Mouse (Mus musculus) neural tube, embryonic 13.5 days (tissue): ENCODE results near the gene Casr. TPM values are rescaled to one million over a fixed set of nuclear protein-coding genes. Genes with fewer than 3 reads are reported as not detected.

ENCODE experiments used
- ATAC-seq: fragments of 200-750 bp; cut with Nextera tagmentation; 2 replicates; pipeline ENCODE4 v1.8.0; 2017; ENCODE audit warnings: low read depth, mild to moderate bottlenecking, moderate TSS enrichment, moderate library complexity
- H3K27ac ChIP-seq: fragments of 300-500 bp; sonication (generic); replicated peaks from 2 replicates; pipeline ENCODE4 v1.5.1; 2015; ENCODE audit warnings: moderate library complexity, mild to moderate bottlenecking, inconsistent platforms
- H3K27me3 ChIP-seq: fragments of 300-500 bp; sonication (generic); 2 replicates; pipeline ENCODE4 v1.6.1; 2015; ENCODE audit warnings: mild to moderate bottlenecking, inconsistent platforms
- H3K36me3 ChIP-seq: fragments of 300-500 bp; sonication (generic); 2 replicates; pipeline ENCODE4 v1.6.1; 2015; ENCODE audit warnings: mild to moderate bottlenecking, inconsistent platforms
- H3K4me1 ChIP-seq: fragments of 300-500 bp; sonication (generic); replicated peaks from 2 replicates; pipeline ENCODE4 v1.6.1; 2015; ENCODE audit warnings: inconsistent platforms
- H3K4me2 ChIP-seq: fragments of 300-500 bp; sonication (generic); 2 replicates; pipeline ENCODE4 v1.6.1; 2015; ENCODE audit warnings: inconsistent platforms, mild to moderate bottlenecking, moderate library complexity
- H3K4me3 ChIP-seq: fragments of 300-500 bp; sonication (generic); 2 replicates; pipeline ENCODE4 v1.5.1; 2015; ENCODE audit warnings: mild to moderate bottlenecking, inconsistent platforms
- H3K9ac ChIP-seq: fragments of 300-500 bp; sonication (generic); 2 replicates; pipeline ENCODE4 v1.6.1; 2015; ENCODE audit warnings: moderate library complexity, mild to moderate bottlenecking, inconsistent platforms
- H3K9me3 ChIP-seq: fragments of 300-500 bp; sonication (generic); 2 replicates; pipeline ENCODE4 v1.6.1; 2016; ENCODE audit warnings: inconsistent platforms
- WGBS: fragments of 180-500 bp; shearing (Covaris S2); methylation state at CpG from one replicate; pipeline ENCODE4 v1.1.7; 2015; 5-methylcytosine and 5-hydroxymethylcytosine counted together
- polyA plus RNA-seq: library from polyadenylated mRNA; unstranded; fragments of >200 nt; fragmentation: Nextera tagmentation; extraction: Ambion mirVana; gene quantifications from 2 replicates; pipeline ENCODE4 v1.2.1, GENCODE M21; 2015

Gene Casr
- polyA plus RNA-seq, 1 experiment from 2014 or later, result not detected

DNA sequence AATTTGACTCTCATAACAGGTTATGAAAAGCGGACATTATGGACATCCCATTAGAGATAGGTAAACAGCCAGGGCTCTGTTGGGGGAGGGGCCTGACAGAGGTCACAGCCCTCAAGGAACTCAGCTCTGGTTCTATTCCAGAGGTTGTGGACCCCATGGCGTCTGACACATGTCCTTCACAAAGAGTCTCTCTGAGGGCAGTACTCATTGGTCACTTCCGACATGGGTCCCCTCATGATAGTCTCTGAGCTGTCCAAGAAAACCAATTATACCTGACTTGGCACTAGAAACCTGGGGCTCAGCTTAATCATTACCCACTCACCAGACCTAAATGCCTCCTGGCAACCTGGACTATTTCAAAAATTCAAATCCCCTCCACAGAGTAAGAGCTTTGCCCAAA, 18.9 kb downstream of the Casr start:
- no peak overlapping the region for H3K4me3 ChIP-seq
- no peaks in the 10 kb centered on the region for H3K4me1 ChIP-seq
- H3K9me3 ChIP-seq, result no peaks in the 10 kb centered on the region
- no peak overlapping the region for H3K4me2 ChIP-seq
- 90% methylated on average over 3 of the region's 3 CpGs for WGBS
- no peaks in the 10 kb centered on the region for H3K27me3 ChIP-seq
- H3K27ac ChIP-seq, result no peak overlapping the region
- no peak for ATAC-seq
- no peaks in the 10 kb centered on the region for H3K36me3 ChIP-seq
- H3K9ac ChIP-seq, result no peak overlapping the region

DNA sequence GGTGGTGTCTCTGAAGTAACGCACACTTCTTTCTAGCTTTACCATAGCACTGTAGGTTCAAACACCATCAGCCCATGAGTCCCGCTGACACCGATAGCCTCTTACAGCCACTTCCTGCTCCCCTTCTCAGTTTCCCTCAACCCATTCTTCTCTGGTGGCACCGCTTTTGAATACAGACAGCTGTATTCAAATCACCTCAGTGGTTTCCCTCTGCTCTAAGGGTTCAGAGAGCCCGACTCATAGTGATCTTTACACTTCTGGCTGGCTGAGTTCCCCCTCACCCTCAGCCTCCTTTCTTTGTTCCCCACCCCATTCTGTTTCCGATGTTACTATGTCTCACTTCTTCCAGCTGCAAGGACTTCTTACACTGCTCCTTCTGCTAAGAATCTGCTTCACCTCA, 21.1 kb downstream of the Casr start:
- Histone ChIP-seq H3K4me2 (no peak overlapping the region), H3K4me3 (no peak overlapping the region), H3K4me1 (no peaks in the 10 kb centered on the region), H3K27me3 (no peaks in the 10 kb centered on the region), H3K36me3 (no peaks in the 10 kb centered on the region), H3K9ac (no peak overlapping the region), H3K27ac (no peak overlapping the region), H3K9me3 (no peaks in the 10 kb centered on the region)
- 78% methylated on average over 6 of the region's 6 CpGs for WGBS
- no peak for ATAC-seq

DNA sequence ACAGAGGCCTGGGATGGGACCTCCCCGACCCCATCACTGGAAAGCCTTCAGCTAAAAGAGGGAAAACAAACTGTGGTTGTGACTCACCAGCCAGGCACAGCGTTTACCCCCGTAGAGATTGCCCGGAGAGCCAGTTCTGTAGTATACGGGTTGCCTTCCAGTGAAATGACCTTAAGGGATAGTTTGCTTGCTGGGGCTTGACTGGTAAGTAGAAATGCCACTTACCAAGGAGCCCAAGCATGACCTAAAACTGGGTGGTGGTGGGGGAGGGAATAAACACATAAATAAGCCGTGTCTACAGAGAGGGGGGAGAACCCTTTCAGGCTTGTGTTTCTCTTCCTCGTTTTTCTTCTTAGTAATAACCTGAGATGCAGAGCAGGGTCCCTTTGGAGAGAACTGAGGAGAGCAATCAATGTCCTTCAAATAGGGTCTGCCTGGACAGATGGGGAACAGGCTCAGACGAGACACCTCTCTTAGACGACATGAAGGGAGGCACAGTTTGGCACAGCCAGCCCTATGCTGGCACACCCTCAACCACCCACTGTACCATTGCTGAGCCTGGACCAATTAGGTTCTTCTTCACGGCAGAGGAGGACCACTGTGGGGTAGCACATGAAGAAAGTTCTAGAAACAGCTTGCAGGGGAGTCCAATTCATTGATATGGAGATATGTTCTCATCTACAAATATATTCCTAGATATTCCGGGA, 28.8 kb downstream of the Casr start:
- ATAC-seq, result no peak
- H3K9me3 ChIP-seq, result no peaks in the 10 kb centered on the region
- H3K27me3 ChIP-seq, result no peaks in the 10 kb centered on the region
- no peak overlapping the region for H3K27ac ChIP-seq
- no peak overlapping the region for H3K4me3 ChIP-seq
- no peak overlapping the region for H3K4me2 ChIP-seq
- WGBS, result 74% methylated on average over 11 of the region's 11 CpGs
- H3K4me1 ChIP-seq, result no peaks in the 10 kb centered on the region
- H3K36me3 ChIP-seq, result no peaks in the 10 kb centered on the region
- H3K9ac ChIP-seq, result no peak overlapping the region

DNA sequence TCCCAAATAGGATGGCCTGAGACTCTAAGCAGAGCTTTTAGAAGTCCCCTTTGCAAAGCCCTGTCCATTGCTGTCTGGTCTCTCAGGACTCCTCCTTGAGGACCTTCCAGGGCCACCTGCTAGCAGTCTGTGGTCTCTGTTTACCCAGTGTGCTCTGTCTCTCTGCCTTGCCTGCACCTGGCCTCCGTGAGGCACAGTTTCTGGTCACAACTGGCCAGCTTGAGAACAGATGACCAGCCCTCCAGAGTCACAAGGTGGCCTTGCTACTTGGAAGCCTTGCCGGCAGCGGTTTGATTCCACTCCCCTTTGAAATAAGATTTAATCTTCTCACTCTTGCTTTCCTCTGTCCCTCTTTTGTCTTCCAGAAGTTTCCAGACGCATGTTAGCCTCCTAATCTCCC, 29.9 kb downstream of the Casr start:
- no peak overlapping the region for H3K4me2 ChIP-seq
- ATAC-seq, result no peak
- no peaks in the 10 kb centered on the region for H3K4me1 ChIP-seq
- H3K27me3 ChIP-seq, result no peaks in the 10 kb centered on the region
- H3K9ac ChIP-seq, result no peak overlapping the region
- H3K27ac ChIP-seq, result no peak overlapping the region
- 69% methylated on average over 4 of the region's 4 CpGs for WGBS
- H3K4me3 ChIP-seq, result no peak overlapping the region
- no peaks in the 10 kb centered on the region for H3K9me3 ChIP-seq
- no peaks in the 10 kb centered on the region for H3K36me3 ChIP-seq

DNA sequence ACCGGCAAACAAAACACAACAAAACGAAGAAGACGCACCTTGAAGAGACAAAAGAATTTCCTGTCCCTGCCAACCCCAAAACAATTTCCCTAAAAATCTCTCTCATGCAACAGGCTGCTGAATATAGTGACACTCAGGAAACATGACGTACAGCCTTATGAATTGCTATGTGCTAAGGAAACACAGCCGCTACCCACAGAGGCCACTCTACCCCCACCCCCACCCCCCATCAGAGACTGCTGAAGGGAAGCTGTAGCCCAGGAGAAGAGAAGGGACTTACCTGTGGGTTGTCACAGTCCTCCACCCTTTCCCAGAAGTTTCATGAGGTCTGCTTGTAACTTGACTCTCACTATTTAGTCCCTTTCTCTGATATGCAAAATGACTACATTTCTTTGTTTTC, 30.3 kb downstream of the Casr start:
- Histone ChIP-seq H3K4me1 (no peaks in the 10 kb centered on the region), H3K4me3 (no peak overlapping the region), H3K36me3 (no peaks in the 10 kb centered on the region), H3K9ac (no peak overlapping the region), H3K9me3 (no peaks in the 10 kb centered on the region), H3K4me2 (no peak overlapping the region), H3K27me3 (no peaks in the 10 kb centered on the region), H3K27ac (no peak overlapping the region)
- ATAC-seq, result no peak
- WGBS, result 83% methylated on average over 5 of the region's 5 CpGs

DNA sequence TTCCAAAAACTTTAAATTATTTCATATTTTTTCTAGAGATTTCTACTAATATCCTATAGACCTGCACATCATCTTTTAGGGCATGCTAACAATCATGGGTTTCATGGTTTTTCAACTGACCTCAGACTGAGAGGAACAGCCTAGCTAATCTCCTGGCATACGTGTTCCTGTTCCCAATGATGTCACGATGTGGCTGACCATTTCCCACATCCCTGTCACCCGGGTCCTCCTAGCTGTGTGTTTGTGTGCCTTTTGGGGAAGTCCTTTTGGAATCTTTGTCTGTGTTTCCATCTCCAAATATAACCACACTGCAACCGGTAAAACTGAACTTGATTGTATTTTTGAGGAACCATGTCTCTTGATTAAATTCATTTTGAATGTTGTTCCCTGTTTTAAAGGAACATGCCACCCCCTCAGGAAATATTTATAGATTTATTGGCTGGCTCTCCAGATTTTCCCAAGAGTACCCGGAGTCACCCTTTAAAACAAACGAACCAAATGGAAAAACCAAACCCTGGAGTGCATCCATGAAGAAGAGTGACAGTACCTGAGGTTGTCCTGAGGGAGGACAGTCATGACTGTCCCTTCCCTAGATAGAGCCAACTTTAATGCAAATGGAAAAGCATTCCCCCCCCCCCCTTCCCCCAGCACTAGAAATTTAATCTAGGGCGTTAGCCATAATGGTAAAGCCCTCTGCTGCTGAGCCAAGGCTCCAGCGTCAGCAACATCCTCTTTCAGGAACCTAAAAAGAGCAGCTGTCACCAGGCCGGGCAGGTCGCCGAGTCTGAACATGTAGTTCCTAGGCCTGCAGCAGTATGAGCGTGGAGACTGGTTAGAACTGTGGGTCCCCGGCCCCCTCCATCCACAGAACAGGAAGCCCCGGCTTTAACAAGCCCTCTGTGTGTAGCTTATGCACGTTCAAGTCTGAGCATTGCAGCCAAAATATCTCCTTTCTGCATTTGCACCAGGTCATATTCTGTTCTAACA, 31.1 kb downstream of the Casr start:
- Histone ChIP-seq H3K27me3 (no peaks in the 10 kb centered on the region), H3K36me3 (no peaks in the 10 kb centered on the region), H3K27ac (no peak overlapping the region), H3K4me2 (no peak overlapping the region), H3K9me3 (no peaks in the 10 kb centered on the region), H3K4me3 (no peak overlapping the region), H3K9ac (no peak overlapping the region), H3K4me1 (no peaks in the 10 kb centered on the region)
- ATAC-seq, result no peak
- whole genome bisulfite sequencing, result 79% methylated on average over 15 of the region's 15 CpGs

DNA sequence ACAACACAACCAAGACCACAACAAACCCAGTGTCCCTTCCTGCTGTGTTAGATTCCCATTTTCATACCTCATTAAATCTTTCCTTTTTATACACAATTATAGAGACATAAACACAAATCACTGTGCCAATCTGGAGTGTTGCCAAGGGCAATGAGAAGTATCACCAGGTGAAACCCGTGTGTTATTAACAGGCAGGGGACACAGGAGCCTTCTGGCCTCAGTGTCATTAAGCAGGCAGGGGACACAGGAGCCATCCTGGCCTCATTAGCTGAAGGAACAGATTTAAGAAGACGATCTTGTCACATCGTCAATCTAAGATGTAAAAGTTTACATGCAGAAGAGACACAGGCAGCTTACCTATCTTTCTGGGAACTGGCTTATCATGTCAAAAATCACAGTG, 33.1 kb downstream of the Casr start:
- 64% methylated on average over 3 of the region's 3 CpGs for WGBS
- ATAC-seq, result no peak
- Histone ChIP-seq H3K4me1 (no peaks in the 10 kb centered on the region), H3K27me3 (no peaks in the 10 kb centered on the region), H3K4me2 (no peak overlapping the region), H3K9ac (no peak overlapping the region), H3K4me3 (no peak overlapping the region), H3K27ac (no peak overlapping the region), H3K9me3 (no peaks in the 10 kb centered on the region), H3K36me3 (no peaks in the 10 kb centered on the region)

- Histone ChIP-seq H3K9me3 (no peaks in the 10 kb centered on the region), H3K36me3 (no peaks in the 10 kb centered on the region), H3K9ac (no peak overlapping the region), H3K4me2 (no peak overlapping the region), H3K27me3 (no peaks in the 10 kb centered on the region), H3K4me1 (no peaks in the 10 kb centered on the region), H3K27ac (no peak overlapping the region), H3K4me3 (no peak overlapping the region)
- 57% methylated on average over 6 of the region's 6 CpGs for WGBS
- no peak for ATAC-seq
These were observed 35.2 kb downstream of the Casr start for GRCm38 (mm10) chr16:36526596-36527282.

- no peak for ATAC-seq
- no peak overlapping the region for H3K27ac ChIP-seq
- no peak overlapping the region for H3K4me2 ChIP-seq
- H3K4me1 ChIP-seq, result no peaks in the 10 kb centered on the region
- no peaks in the 10 kb centered on the region for H3K27me3 ChIP-seq
- H3K9me3 ChIP-seq, result no peaks in the 10 kb centered on the region
- no peak overlapping the region for H3K9ac ChIP-seq
- 66% methylated on average over 5 of the region's 5 CpGs for WGBS
- H3K4me3 ChIP-seq, result no peak overlapping the region
- no peaks in the 10 kb centered on the region for H3K36me3 ChIP-seq
These were observed 38.8 kb downstream of the Casr start for GRCm38 (mm10) chr16:36523095-36523494.

DNA sequence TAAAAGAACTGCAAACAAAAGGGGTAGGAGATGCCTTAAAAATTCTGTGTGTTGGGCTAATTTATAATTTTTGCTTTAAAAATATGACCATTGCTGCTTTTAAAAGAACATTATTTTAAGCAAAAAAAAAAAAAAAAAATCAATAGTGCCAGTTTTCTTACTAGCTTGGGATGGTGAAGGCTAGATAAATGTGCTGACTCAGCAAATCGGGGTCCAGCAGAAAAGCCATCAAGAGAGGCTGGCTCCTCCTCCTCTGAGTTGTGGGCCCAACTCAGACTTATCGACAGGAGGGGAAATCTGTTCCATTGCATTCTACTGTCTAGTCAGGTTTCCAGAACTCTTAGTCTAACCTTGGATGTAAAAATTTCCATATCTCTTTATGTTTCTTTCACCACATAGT, 45.6 kb downstream of the Casr start:
- no peak for ATAC-seq
- H3K4me2 ChIP-seq, result no peak overlapping the region
- H3K4me1 ChIP-seq, result no peaks in the 10 kb centered on the region
- no peaks in the 10 kb centered on the region for H3K36me3 ChIP-seq
- H3K27ac ChIP-seq, result no peak overlapping the region
- H3K27me3 ChIP-seq, result no peaks in the 10 kb centered on the region
- H3K9me3 ChIP-seq, result no peaks in the 10 kb centered on the region
- WGBS, result 77% methylated on average over 2 of the region's 2 CpGs
- no peak overlapping the region for H3K4me3 ChIP-seq
- H3K9ac ChIP-seq, result no peak overlapping the region

DNA sequence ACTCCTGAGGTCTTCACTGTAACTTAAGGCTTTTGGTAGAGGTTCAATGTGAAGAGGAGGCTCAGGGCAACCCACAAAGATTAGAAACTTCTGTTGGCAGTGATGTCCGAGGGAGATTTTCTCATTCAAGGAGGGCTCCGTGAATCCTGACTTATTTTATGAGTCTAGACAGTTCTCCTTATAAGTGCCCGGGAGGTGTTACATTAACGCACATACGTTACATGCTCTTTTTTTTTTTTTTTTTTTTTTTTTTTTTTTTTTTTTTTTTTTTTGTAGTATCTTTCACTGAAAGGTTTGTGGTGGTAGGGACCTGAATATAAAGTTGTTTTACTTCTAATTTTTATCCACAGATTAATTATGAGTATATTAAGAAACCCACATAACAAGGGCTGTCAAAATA, 54.6 kb downstream of the Casr start:
- H3K4me1 ChIP-seq, result no peaks in the 10 kb centered on the region
- 89% methylated on average over 5 of the region's 5 CpGs for WGBS
- no peak overlapping the region for H3K9ac ChIP-seq
- H3K4me3 ChIP-seq, result no peak overlapping the region
- no peaks in the 10 kb centered on the region for H3K27me3 ChIP-seq
- no peaks in the 10 kb centered on the region for H3K36me3 ChIP-seq
- H3K9me3 ChIP-seq, result no peaks in the 10 kb centered on the region
- ATAC-seq, result no peak
- H3K27ac ChIP-seq, result no peak overlapping the region
- H3K4me2 ChIP-seq, result no peak overlapping the region

DNA sequence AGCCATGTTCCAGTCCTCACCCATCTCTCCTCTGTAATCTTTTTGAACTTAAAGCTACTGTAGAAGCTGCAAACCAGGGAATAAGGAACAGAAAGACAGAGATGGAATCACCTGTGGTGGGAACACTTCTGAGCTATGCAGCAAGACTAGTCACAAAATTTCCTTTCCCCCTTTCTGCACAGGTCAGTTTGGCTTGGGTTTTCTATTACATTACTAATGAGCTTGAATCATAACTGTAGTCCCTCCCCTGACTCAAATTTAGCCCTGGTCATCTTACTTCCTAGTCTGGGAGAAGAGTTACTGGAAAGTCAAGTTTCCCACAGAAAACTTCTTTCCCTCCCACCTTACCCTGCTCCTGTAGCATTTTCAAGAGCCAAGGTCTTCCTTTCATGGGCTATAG, 55.1 kb downstream of the Casr start:
- ATAC-seq, result no peak
- no peak overlapping the region for H3K9ac ChIP-seq
- no peaks in the 10 kb centered on the region for H3K36me3 ChIP-seq
- H3K27me3 ChIP-seq, result no peaks in the 10 kb centered on the region
- no peaks in the 10 kb centered on the region for H3K9me3 ChIP-seq
- no peak overlapping the region for H3K27ac ChIP-seq
- H3K4me3 ChIP-seq, result no peak overlapping the region
- no peaks in the 10 kb centered on the region for H3K4me1 ChIP-seq
- no peak overlapping the region for H3K4me2 ChIP-seq
